Mouse (Mus musculus): Measurements from ENCODE around the gene Sf3b2. TPM values are rescaled to one million over a fixed set of nuclear protein-coding genes. Genes with fewer than 3 reads are reported as not detected.
"Not testable (repeated sequence)": the region's sequence is repeated elsewhere in the genome, so short reads cannot be mapped to it uniquely, and the experiment has no call there.

Sf3b2 gene
- polyA plus RNA-seq, 1 experiment from 2014 or later = 375 TPM

DNA sequence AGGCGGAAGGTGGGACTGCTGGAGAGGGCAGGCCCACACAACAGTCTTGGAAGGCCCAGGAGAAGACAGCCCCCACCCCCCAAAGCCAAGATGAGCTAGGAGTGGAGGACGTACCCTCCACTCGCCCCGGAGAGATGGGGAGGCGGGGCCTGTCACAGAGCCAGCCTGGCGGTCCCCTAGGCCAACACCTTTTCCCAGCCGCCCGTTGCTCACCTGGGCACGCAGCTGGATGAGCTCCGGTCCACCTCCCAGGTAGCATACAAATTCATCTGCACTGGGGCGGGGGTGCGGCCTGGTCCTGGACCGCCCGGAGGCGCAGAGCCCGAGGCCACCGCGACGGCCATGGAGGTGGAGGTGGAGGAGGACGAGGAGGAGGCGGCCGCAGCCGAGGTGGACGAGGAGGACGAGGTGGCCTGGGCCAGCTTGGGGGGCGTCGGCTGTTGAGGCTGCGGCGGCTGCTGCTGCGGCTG lies 22.9 kb downstream of the Sf3b2 start:
- Histone ChIP-seq H3K4me2 (ENCODE audit: low read depth, low read length) (peak overlapping the region; percentile 78), H3K4me3 (ENCODE audit: low read depth, low read length) (peak overlapping the region; percentile 71), H3K27me3 (ENCODE audit: control insufficient read depth, insufficient read depth, low read length) (no peaks in the 10 kb centered on the region), H3K9me3 (replicated peaks; ENCODE audit: control insufficient read depth, low read length) (no peaks in the 10 kb centered on the region), H3K27ac (replicated peaks; ENCODE audit: low read depth, low read length) (peak overlapping the region; percentile 75), H3K4me1 (ENCODE audit: control insufficient read depth, insufficient read depth, low read length) (no peaks in the 10 kb centered on the region), H3K9ac (replicated peaks; ENCODE audit: low read length) (peak overlapping the region; percentile 93), H3K36me3 (replicated peaks; ENCODE audit: control insufficient read depth, insufficient read depth, low read depth, low read length) (peaks cover 10% of the 10 kb centered on the region)
- ATAC-seq (replicated peaks; ENCODE audit: insufficient number of reproducible peaks, low FRiP score, low TSS enrichment, low read depth) (peak; percentile 73), DNase-seq (ENCODE audit: low spot score) (peak; percentile 58)
- 0% methylated on average over 24 of the region's 30 CpGs for WGBS

- Histone ChIP-seq H3K4me2 (ENCODE audit: low read depth, low read length) (no peak overlapping the region; the same call in 1 of the 2 replicates), H3K27ac (replicated peaks; ENCODE audit: low read depth, low read length) (no peak overlapping the region), H3K4me3 (ENCODE audit: low read depth, low read length) (no peak overlapping the region), H3K9me3 (replicated peaks; ENCODE audit: control insufficient read depth, low read length) (no peaks in the 10 kb centered on the region), H3K9ac (replicated peaks; ENCODE audit: low read length) (no peak overlapping the region), H3K36me3 (replicated peaks; ENCODE audit: control insufficient read depth, insufficient read depth, low read depth, low read length) (peaks cover 7% of the 10 kb centered on the region), H3K27me3 (ENCODE audit: control insufficient read depth, insufficient read depth, low read length) (no peaks in the 10 kb centered on the region), H3K4me1 (ENCODE audit: control insufficient read depth, insufficient read depth, low read length) (no peaks in the 10 kb centered on the region)
- DNase-seq (ENCODE audit: low spot score) (no peak), ATAC-seq (replicated peaks; ENCODE audit: insufficient number of reproducible peaks, low FRiP score, low TSS enrichment, low read depth) (no peak)
- WGBS = 39% methylated on average over 1 of the region's 1 CpGs
These were observed 23.8 kb downstream of the Sf3b2 start for GRCm38 (mm10) chr19:5271430-5271829.

DNA sequence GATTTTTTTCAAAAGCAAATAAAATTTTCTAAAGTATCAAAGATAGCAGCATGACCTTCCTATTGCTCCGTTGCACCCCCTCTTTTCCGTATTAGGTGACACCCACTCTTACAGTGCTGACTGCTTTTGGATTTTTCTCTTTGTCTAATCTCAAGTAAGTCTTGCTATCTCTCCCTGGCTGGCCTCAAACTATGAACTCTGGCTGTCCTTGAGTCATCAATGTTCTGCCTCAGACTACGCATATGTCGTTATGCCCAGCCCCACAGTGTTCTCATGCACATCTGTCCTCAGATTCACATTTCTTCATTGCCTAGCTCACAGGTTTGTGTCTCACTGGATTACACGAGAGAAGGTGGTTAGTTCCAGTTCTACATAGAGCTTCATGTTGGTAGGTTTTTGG lies 25.9 kb downstream of the Sf3b2 start:
- no peak for DNase-seq (ENCODE audit: low spot score)
- H3K27me3 ChIP-seq (ENCODE audit: control insufficient read depth, insufficient read depth, low read length) = no peaks in the 10 kb centered on the region
- H3K4me3 ChIP-seq (ENCODE audit: low read depth, low read length) = no peak overlapping the region
- no peak overlapping the region for H3K27ac ChIP-seq (replicated peaks; ENCODE audit: low read depth, low read length)
- no peaks in the 10 kb centered on the region for H3K4me1 ChIP-seq (ENCODE audit: control insufficient read depth, insufficient read depth, low read length)
- no peak overlapping the region for H3K4me2 ChIP-seq (ENCODE audit: low read depth, low read length)
- ATAC-seq (replicated peaks; ENCODE audit: insufficient number of reproducible peaks, low FRiP score, low TSS enrichment, low read depth) = no peak
- no peaks in the 10 kb centered on the region for H3K9me3 ChIP-seq (replicated peaks; ENCODE audit: control insufficient read depth, low read length)
- H3K36me3 ChIP-seq (replicated peaks; ENCODE audit: control insufficient read depth, insufficient read depth, low read depth, low read length) = peaks cover 1% of the 10 kb centered on the region; the same call in 1 of the 2 replicates
- no peak overlapping the region for H3K9ac ChIP-seq (replicated peaks; ENCODE audit: low read length)
- 82% methylated on average over 5 of the region's 5 CpGs for WGBS

DNA sequence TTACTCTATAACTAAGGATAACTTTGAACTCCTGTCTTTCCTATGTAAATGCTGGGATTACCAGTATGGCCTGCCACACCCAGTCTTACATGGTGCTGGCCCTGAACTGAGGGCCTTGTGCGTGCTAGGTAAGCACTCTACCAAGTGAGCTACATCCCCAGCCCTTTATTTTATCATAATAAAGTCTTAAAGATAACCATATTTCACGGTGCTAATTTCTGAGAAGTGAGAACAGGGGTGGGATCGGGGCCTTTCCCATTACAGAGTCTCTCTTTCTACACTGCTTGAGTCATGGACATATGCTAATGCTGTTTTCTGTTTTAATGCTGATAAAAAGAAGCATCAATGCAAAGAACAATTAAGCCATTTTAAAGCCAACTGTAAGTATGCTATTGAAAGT lies 26.4 kb downstream of the Sf3b2 start:
- ATAC-seq (replicated peaks; ENCODE audit: insufficient number of reproducible peaks, low FRiP score, low TSS enrichment, low read depth) (no peak), DNase-seq (ENCODE audit: low spot score) (no peak)
- Histone ChIP-seq H3K4me2 (ENCODE audit: low read depth, low read length) (no peak overlapping the region), H3K36me3 (replicated peaks; ENCODE audit: control insufficient read depth, insufficient read depth, low read depth, low read length) (no peaks in the 10 kb centered on the region; the same call in 1 of the 2 replicates), H3K27ac (replicated peaks; ENCODE audit: low read depth, low read length) (no peak overlapping the region), H3K4me3 (ENCODE audit: low read depth, low read length) (no peak overlapping the region), H3K9ac (replicated peaks; ENCODE audit: low read length) (no peak overlapping the region), H3K4me1 (ENCODE audit: control insufficient read depth, insufficient read depth, low read length) (no peaks in the 10 kb centered on the region), H3K9me3 (replicated peaks; ENCODE audit: control insufficient read depth, low read length) (no peaks in the 10 kb centered on the region), H3K27me3 (ENCODE audit: control insufficient read depth, insufficient read depth, low read length) (no peaks in the 10 kb centered on the region)
- WGBS = 95% methylated on average over 3 of the region's 3 CpGs

GRCm38 (mm10) chr19:5268017-5268416 lies 27.2 kb downstream of the Sf3b2 start:
- no peak overlapping the region for H3K4me2 ChIP-seq (ENCODE audit: low read depth, low read length)
- H3K4me1 ChIP-seq (ENCODE audit: control insufficient read depth, insufficient read depth, low read length) = no peaks in the 10 kb centered on the region
- H3K36me3 ChIP-seq (replicated peaks; ENCODE audit: control insufficient read depth, insufficient read depth, low read depth, low read length) = no peaks in the 10 kb centered on the region
- H3K27me3 ChIP-seq (ENCODE audit: control insufficient read depth, insufficient read depth, low read length) = no peaks in the 10 kb centered on the region
- no peak overlapping the region for H3K4me3 ChIP-seq (ENCODE audit: low read depth, low read length)
- no peak overlapping the region for H3K27ac ChIP-seq (replicated peaks; ENCODE audit: low read depth, low read length)
- ATAC-seq (replicated peaks; ENCODE audit: insufficient number of reproducible peaks, low FRiP score, low TSS enrichment, low read depth) (no peak), DNase-seq (ENCODE audit: low spot score) (no peak)
- H3K9ac ChIP-seq (replicated peaks; ENCODE audit: low read length) = no peak overlapping the region
- no peaks in the 10 kb centered on the region for H3K9me3 ChIP-seq (replicated peaks; ENCODE audit: control insufficient read depth, low read length)

GRCm38 (mm10) chr19:5267015-5267414 lies 28.2 kb downstream of the Sf3b2 start:
- Histone ChIP-seq H3K27ac (replicated peaks; ENCODE audit: low read depth, low read length) (no peak overlapping the region), H3K36me3 (replicated peaks; ENCODE audit: control insufficient read depth, insufficient read depth, low read depth, low read length) (no peaks in the 10 kb centered on the region), H3K4me2 (ENCODE audit: low read depth, low read length) (no peak overlapping the region), H3K4me3 (ENCODE audit: low read depth, low read length) (no peak overlapping the region), H3K9me3 (replicated peaks; ENCODE audit: control insufficient read depth, low read length) (no peaks in the 10 kb centered on the region), H3K4me1 (ENCODE audit: control insufficient read depth, insufficient read depth, low read length) (no peaks in the 10 kb centered on the region), H3K9ac (replicated peaks; ENCODE audit: low read length) (no peak overlapping the region), H3K27me3 (ENCODE audit: control insufficient read depth, insufficient read depth, low read length) (no peaks in the 10 kb centered on the region)
- WGBS = 91% methylated on average over 5 of the region's 5 CpGs
- ATAC-seq (replicated peaks; ENCODE audit: insufficient number of reproducible peaks, low FRiP score, low TSS enrichment, low read depth) = no peak
- DNase-seq (ENCODE audit: low spot score) = no peak

- Histone ChIP-seq H3K4me3 (ENCODE audit: low read depth, low read length) (no peak overlapping the region), H3K4me1 (ENCODE audit: control insufficient read depth, insufficient read depth, low read length) (no peaks in the 10 kb centered on the region), H3K27me3 (ENCODE audit: control insufficient read depth, insufficient read depth, low read length) (no peaks in the 10 kb centered on the region), H3K4me2 (ENCODE audit: low read depth, low read length) (no peak overlapping the region), H3K36me3 (replicated peaks; ENCODE audit: control insufficient read depth, insufficient read depth, low read depth, low read length) (no peaks in the 10 kb centered on the region), H3K9me3 (replicated peaks; ENCODE audit: control insufficient read depth, low read length) (no peaks in the 10 kb centered on the region), H3K9ac (replicated peaks; ENCODE audit: low read length) (no peak overlapping the region), H3K27ac (replicated peaks; ENCODE audit: low read depth, low read length) (no peak overlapping the region)
- DNase-seq (ENCODE audit: low spot score) (peak; percentile 32), ATAC-seq (replicated peaks; ENCODE audit: insufficient number of reproducible peaks, low FRiP score, low TSS enrichment, low read depth) (no peak)
- WGBS = 40% methylated on average over 3 of the region's 3 CpGs
These were observed 38.1 kb downstream of the Sf3b2 start for GRCm38 (mm10) chr19:5257140-5257539.

- not testable (repeated sequence) for H3K27me3 ChIP-seq (ENCODE audit: control insufficient read depth, insufficient read depth, low read length); H3K36me3 ChIP-seq (replicated peaks; ENCODE audit: control insufficient read depth, insufficient read depth, low read depth, low read length); ATAC-seq (replicated peaks; ENCODE audit: insufficient number of reproducible peaks, low FRiP score, low TSS enrichment, low read depth); H3K9ac ChIP-seq (replicated peaks; ENCODE audit: low read length); DNase-seq (ENCODE audit: low spot score); H3K4me3 ChIP-seq (ENCODE audit: low read depth, low read length); H3K4me1 ChIP-seq (ENCODE audit: control insufficient read depth, insufficient read depth, low read length); H3K4me2 ChIP-seq (ENCODE audit: low read depth, low read length); H3K27ac ChIP-seq (replicated peaks; ENCODE audit: low read depth, low read length); H3K9me3 ChIP-seq (replicated peaks; ENCODE audit: control insufficient read depth, low read length)
- WGBS = 96% methylated on average over 1 of the region's 1 CpGs
These were observed 58.3 kb downstream of the Sf3b2 start for GRCm38 (mm10) chr19:5236981-5237380.

Data from embryonic facial prominence, embryonic 11.5 days (tissue).